ENCODE assay signal across 24 mouse cellular contexts in genomic region chr7:36023015-36023414, GRCm38 (mm10).
A peak's percentile ranks its signal among the peaks of the same experiment; 100 is the strongest.
DNase-seq lines count a peak whose midpoint lies in the region; ATAC-seq and TF ChIP-seq lines count a peak whose summit lies in the region.
"Had no signal": no experiment of that assay in that cellular context is flagged by ENCODE, and none has a peak within 500 bp of the region (broad histone marks: within the 10 kb centered on the region; RNA-seq: fewer than 3 reads in every experiment).

No protein-coding gene starts in this region.

- WGBS in embryonic facial prominence, embryonic 14.5 days, result 80% methylated on average over 10 of the region's 10 CpGs
- 84% methylated on average over 10 of the region's 10 CpGs for WGBS in embryonic facial prominence, embryonic 10.5 days
- 88% methylated on average over 10 of the region's 10 CpGs for WGBS in hindbrain, embryonic 14.5 days
- 87% methylated on average over 10 of the region's 10 CpGs for WGBS in hindbrain, embryonic 12.5 days
- WGBS in neural tube, embryonic 15.5 days, result 54% methylated on average over 10 of the region's 10 CpGs
- WGBS in heart, adult 2 months, result 69% methylated on average over 10 of the region's 10 CpGs

- TF ChIP-seq POLR2A in brain, embryonic 14.5 days (IDR thresholded peaks at IDR 0.05; ENCODE audit: borderline replicate concordance, extremely low read depth, insufficient read depth, insufficient read length, poor library complexity, severe bottlenecking), result no peak
- no peak for TF ChIP-seq POLR2A in heart, adult 2 months (IDR thresholded peaks at IDR 0.05; ENCODE audit: insufficient read depth, low read depth, low read length)

- no peak for ATAC-seq in embryonic facial prominence, embryonic 14.5 days (ENCODE audit: low read depth)
- ATAC-seq in hindbrain, embryonic 14.5 days (ENCODE audit: low FRiP score), result 0 out of 2 replicates have a peak, but pooled peaks have one; percentile 34
- no peak for ATAC-seq in hindbrain, embryonic 12.5 days (ENCODE audit: low FRiP score)
- ATAC-seq in neural tube, embryonic 15.5 days (ENCODE audit: low FRiP score), result peak; percentile 78
- ATAC-seq: CD4-positive, CD25-positive, alpha-beta regulatory T cell, adult 4 months; forebrain, postnatal 0 days; inflammation-experienced regulatory T-cells, adult 6 months had no signal

- no peak overlapping the region for H3K9ac ChIP-seq in embryonic facial prominence, embryonic 14.5 days (ENCODE audit: low read depth, low read length)
- H3K9ac ChIP-seq in hindbrain, embryonic 14.5 days, result no peak overlapping the region
- H3K9ac ChIP-seq in hindbrain, embryonic 12.5 days, result no peak overlapping the region
- no peak overlapping the region for H3K9ac ChIP-seq in neural tube, embryonic 15.5 days (replicated peaks)
- no peak overlapping the region for H3K9ac ChIP-seq in heart, adult 2 months (ENCODE audit: low read depth, low read length)
- H3K9ac ChIP-seq: embryonic facial prominence, embryonic 13.5 days; forebrain, postnatal 0 days; heart, embryonic 13.5 days had no signal

- H3K9me3 ChIP-seq in embryonic facial prominence, embryonic 14.5 days (ENCODE audit: control insufficient read depth, low read length), result no peaks in the 10 kb centered on the region
- no peaks in the 10 kb centered on the region for H3K9me3 ChIP-seq in embryonic facial prominence, embryonic 10.5 days
- no peaks in the 10 kb centered on the region for H3K9me3 ChIP-seq in hindbrain, embryonic 14.5 days (ENCODE audit: control insufficient read depth, low read length)
- H3K9me3 ChIP-seq in hindbrain, embryonic 12.5 days (replicated peaks), result no peaks in the 10 kb centered on the region
- no peaks in the 10 kb centered on the region for H3K9me3 ChIP-seq in neural tube, embryonic 15.5 days (replicated peaks)
- H3K9me3 ChIP-seq: embryonic facial prominence, embryonic 13.5 days had no signal

- H3K4me2 ChIP-seq in embryonic facial prominence, embryonic 14.5 days (ENCODE audit: low read depth, low read length), result no peak overlapping the region
- no peak overlapping the region for H3K4me2 ChIP-seq in hindbrain, embryonic 14.5 days (replicated peaks)
- no peak overlapping the region for H3K4me2 ChIP-seq in hindbrain, embryonic 12.5 days (replicated peaks)
- H3K4me2 ChIP-seq in neural tube, embryonic 15.5 days, result no peak overlapping the region
- H3K4me2 ChIP-seq: embryonic facial prominence, embryonic 13.5 days; heart, embryonic 13.5 days had no signal

- peak; percentile 11 for DNase-seq in embryonic facial prominence, embryonic 14.5 days (ENCODE audit: low spot score)
- no peak for DNase-seq in embryonic facial prominence, embryonic 10.5 days (ENCODE audit: low spot score)
- no peak for DNase-seq in hindbrain, embryonic 14.5 days (ENCODE audit: low spot score)
- peak; percentile 29 for DNase-seq in brain, embryonic 14.5 days (ENCODE audit: low read depth)
- DNase-seq in heart, adult 2 months, result no peak
- DNase-seq: adrenal gland, adult 8-10 months; adrenal gland, postnatal 36 days; B cell, adult 2 months; cerebellum, adult 11 months; cerebellum, adult 8-10 months; cerebellum, postnatal 25 days; forebrain, postnatal 0 days; gastrocnemius, adult 2 months; gastrocnemius, postnatal 25 days; heart, postnatal 4 days; kidney, adult 11 months; kidney, adult 9 months had no signal

- no peaks in the 10 kb centered on the region for H3K4me1 ChIP-seq in embryonic facial prominence, embryonic 14.5 days (ENCODE audit: control insufficient read depth, insufficient read depth, low read length)
- peaks cover 10% of the 10 kb centered on the region; the same call in 1 of the 2 replicates for H3K4me1 ChIP-seq in embryonic facial prominence, embryonic 10.5 days
- H3K4me1 ChIP-seq in hindbrain, embryonic 14.5 days (replicated peaks; ENCODE audit: control insufficient read depth, insufficient read depth, low read length), result no peaks in the 10 kb centered on the region
- H3K4me1 ChIP-seq in hindbrain, embryonic 12.5 days, result no peaks in the 10 kb centered on the region
- H3K4me1 ChIP-seq in neural tube, embryonic 15.5 days, result peaks cover 10% of the 10 kb centered on the region
- H3K4me1 ChIP-seq in heart, adult 2 months (ENCODE audit: control insufficient read depth, insufficient read depth, low read length), result no peaks in the 10 kb centered on the region
- H3K4me1 ChIP-seq: embryonic facial prominence, embryonic 13.5 days; heart, embryonic 13.5 days had no signal

- no peaks in the 10 kb centered on the region for H3K27me3 ChIP-seq in embryonic facial prominence, embryonic 14.5 days (replicated peaks; ENCODE audit: control insufficient read depth, insufficient read depth, low read length)
- no peaks in the 10 kb centered on the region for H3K27me3 ChIP-seq in embryonic facial prominence, embryonic 10.5 days (replicated peaks; ENCODE audit: low read depth, poor library complexity, severe bottlenecking)
- no peaks in the 10 kb centered on the region for H3K27me3 ChIP-seq in hindbrain, embryonic 14.5 days (ENCODE audit: control insufficient read depth, insufficient read depth, low read length)
- H3K27me3 ChIP-seq in hindbrain, embryonic 12.5 days, result no peaks in the 10 kb centered on the region
- H3K27me3 ChIP-seq in neural tube, embryonic 15.5 days (replicated peaks), result no peaks in the 10 kb centered on the region
- no peaks in the 10 kb centered on the region for H3K27me3 ChIP-seq in heart, adult 2 months (ENCODE audit: control insufficient read depth, insufficient read depth, low read length)
- H3K27me3 ChIP-seq: embryonic facial prominence, embryonic 13.5 days had no signal

- TF ChIP-seq CTCF in brain, embryonic 14.5 days (IDR thresholded peaks at IDR 0.05; ENCODE audit: borderline replicate concordance, extremely low read depth, insufficient read depth, insufficient read length), result no peak
- TF ChIP-seq CTCF in heart, adult 2 months (IDR thresholded peaks at IDR 0.05), result no peak

- intact Hi-C loops in heart, adult 2 months (cut with DNase I), result no loop called here

- H3K27ac ChIP-seq in embryonic facial prominence, embryonic 14.5 days (replicated peaks; ENCODE audit: low read depth, low read length), result no peak overlapping the region
- no peak overlapping the region for H3K27ac ChIP-seq in embryonic facial prominence, embryonic 10.5 days (replicated peaks)
- no peak overlapping the region for H3K27ac ChIP-seq in hindbrain, embryonic 14.5 days
- no peak overlapping the region for H3K27ac ChIP-seq in hindbrain, embryonic 12.5 days
- H3K27ac ChIP-seq in neural tube, embryonic 15.5 days (replicated peaks), result peak overlapping the region; percentile 68
- H3K27ac ChIP-seq in heart, adult 2 months, result no peak overlapping the region
- H3K27ac ChIP-seq: embryonic facial prominence, embryonic 13.5 days; gastrocnemius, adult 2 months; heart, embryonic 13.5 days had no signal

- no peaks in the 10 kb centered on the region for H3K79me2 ChIP-seq in heart, adult 2 months (replicated peaks; ENCODE audit: control insufficient read depth, insufficient read depth, low read length)

- no peaks in the 10 kb centered on the region for H3K36me3 ChIP-seq in embryonic facial prominence, embryonic 14.5 days (ENCODE audit: control insufficient read depth, insufficient read depth, low read length)
- H3K36me3 ChIP-seq in embryonic facial prominence, embryonic 10.5 days (replicated peaks), result no peaks in the 10 kb centered on the region
- no peaks in the 10 kb centered on the region for H3K36me3 ChIP-seq in hindbrain, embryonic 14.5 days (replicated peaks; ENCODE audit: control insufficient read depth, insufficient read depth)
- no peaks in the 10 kb centered on the region for H3K36me3 ChIP-seq in hindbrain, embryonic 12.5 days
- H3K36me3 ChIP-seq in neural tube, embryonic 15.5 days, result no peaks in the 10 kb centered on the region
- no peaks in the 10 kb centered on the region for H3K36me3 ChIP-seq in heart, adult 2 months (ENCODE audit: control insufficient read depth, insufficient read depth, low read length)
- H3K36me3 ChIP-seq: embryonic facial prominence, embryonic 13.5 days; G1E; heart, embryonic 13.5 days had no signal

- TF ChIP-seq EP300 in heart, adult 2 months (IDR thresholded peaks at IDR 0.05; ENCODE audit: insufficient read depth, low read depth, low read length), result no peak

- H3K4me3 ChIP-seq in embryonic facial prominence, embryonic 14.5 days (ENCODE audit: low read depth, low read length), result no peak overlapping the region
- no peak overlapping the region for H3K4me3 ChIP-seq in embryonic facial prominence, embryonic 10.5 days
- H3K4me3 ChIP-seq in hindbrain, embryonic 14.5 days (replicated peaks; ENCODE audit: low read length), result no peak overlapping the region
- H3K4me3 ChIP-seq in hindbrain, embryonic 12.5 days, result no peak overlapping the region
- H3K4me3 ChIP-seq in neural tube, embryonic 15.5 days (replicated peaks), result no peak overlapping the region
- no peak overlapping the region for H3K4me3 ChIP-seq in heart, adult 2 months
- H3K4me3 ChIP-seq: embryonic facial prominence, embryonic 13.5 days; gastrocnemius, adult 2 months; heart, embryonic 13.5 days had no signal

Comparison
In these comparisons a context has a peak if more than half of its experiments do, and no peak if none do; other contexts are left out.
1. ATAC-seq: peak in hindbrain, embryonic 14.5 days (single experiment) and neural tube, embryonic 15.5 days (single experiment); none in embryonic facial prominence, embryonic 14.5 days (single experiment) and hindbrain, embryonic 12.5 days (single experiment).
2. DNase-seq: peak in embryonic facial prominence, embryonic 14.5 days (single experiment) and brain, embryonic 14.5 days (single experiment); none in embryonic facial prominence, embryonic 10.5 days (single experiment), hindbrain, embryonic 14.5 days (single experiment) and heart, adult 2 months (0 of 2).